Mouse (Mus musculus) T-helper 2 cell (primary cell): Measurements from ENCODE around the gene Thsd4.
"Not testable (repeated sequence)": the region's sequence is repeated elsewhere in the genome, so short reads cannot be mapped to it uniquely, and the experiment has no call there.

ENCODE experiments used
- in situ Hi-C: fragments of 300-600 bp; cut with MboI, MseI; formaldehyde crosslinking; loops from one replicate; pipeline ENCODE4 v1.15.1; 2025; ENCODE audit warnings: high pct_unique_total_duplicates

The Thsd4 gene

GRCm38 (mm10) chr9:59997725-59998124 is 524.1 kb downstream of the Thsd4 start:
- in situ Hi-C loops, result no loop called here

DNA sequence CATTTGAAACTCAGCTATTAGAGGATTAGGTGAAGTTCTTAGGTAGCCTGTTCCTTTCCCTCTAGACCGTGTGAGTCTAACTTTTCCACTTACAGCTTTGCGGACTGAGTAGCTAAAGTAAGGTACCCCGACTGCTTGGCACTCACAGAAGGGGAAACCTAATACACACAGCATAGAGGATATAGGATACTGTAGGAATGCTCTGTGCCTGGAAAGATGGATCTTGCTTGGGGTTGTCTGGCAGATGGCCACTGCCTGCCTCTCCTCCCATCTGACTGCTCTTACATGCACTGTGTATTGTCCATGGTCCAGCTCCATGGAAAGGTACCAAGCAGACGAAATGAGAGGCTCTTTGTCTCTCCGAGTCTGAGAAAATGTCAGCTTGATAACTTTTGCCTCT is 530.4 kb downstream of the Thsd4 start:
- in situ Hi-C loops, result no loop called here

- in situ Hi-C loops, result no loop called here
Observed at GRCm38 (mm10) chr9:59989864-59990263, 532.0 kb downstream of the Thsd4 start.

GRCm38 (mm10) chr9:59985900-59986572 is 535.8 kb downstream of the Thsd4 start:
- in situ Hi-C loops, result no loop called here

- in situ Hi-C loops, result no loop called here
Observed at GRCm38 (mm10) chr9:59981116-59981515, 540.7 kb downstream of the Thsd4 start.

- in situ Hi-C loops, result no loop called here
Observed at GRCm38 (mm10) chr9:59971263-59971662, 550.6 kb downstream of the Thsd4 start.

DNA sequence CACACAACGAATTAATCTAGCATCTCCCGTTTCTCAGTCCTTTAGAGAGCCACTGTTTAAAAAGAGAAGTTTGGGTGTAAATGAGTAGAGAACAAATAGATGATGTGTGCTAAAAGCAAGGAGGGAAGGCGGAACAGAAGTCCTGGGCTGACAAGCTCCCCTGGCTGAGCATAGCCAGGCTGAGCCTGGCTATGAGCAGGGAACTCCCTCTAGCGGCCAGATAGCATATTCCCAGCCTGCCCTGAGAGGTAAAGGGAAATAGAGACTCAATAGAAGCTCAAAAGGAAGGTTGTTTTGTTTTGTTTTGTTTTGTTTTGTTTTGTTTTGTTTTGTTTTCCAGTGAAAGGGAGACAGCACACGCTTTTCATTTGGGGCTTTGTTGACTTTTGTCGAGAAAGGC is 552.5 kb downstream of the Thsd4 start:
- in situ Hi-C loops, result loop anchor here (10.0 kb wide), 1 partner anchor 245 kb away; no protein-coding TSS in a partner anchor

- in situ Hi-C loops, result loop anchor here (10.0 kb wide), 1 partner anchor 240 kb away; no protein-coding TSS in a partner anchor
Observed at GRCm38 (mm10) chr9:59965046-59965445, 556.8 kb downstream of the Thsd4 start.

DNA sequence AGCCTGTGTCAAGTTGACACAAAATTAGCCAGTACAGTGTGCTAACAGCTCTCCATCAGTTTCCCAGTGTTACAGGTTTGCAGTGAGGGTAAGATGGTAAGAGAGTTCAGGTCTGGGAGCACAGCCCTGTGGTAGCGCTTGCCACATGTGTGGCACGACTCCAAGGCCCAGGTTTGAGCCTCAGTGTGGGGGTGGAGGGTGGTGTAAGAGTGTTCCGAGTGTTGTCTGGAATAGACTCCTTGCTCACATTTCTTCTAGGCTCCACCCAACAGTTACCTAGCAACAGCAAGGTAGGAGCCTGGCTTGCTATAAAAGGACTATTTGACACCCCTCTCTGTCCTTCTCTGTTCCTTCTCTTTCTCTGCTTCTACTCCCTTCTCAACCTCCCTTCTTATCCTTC is 557.5 kb downstream of the Thsd4 start:
- in situ Hi-C loops, result loop anchor here (10.0 kb wide), 1 partner anchor 240 kb away; no protein-coding TSS in a partner anchor

GRCm38 (mm10) chr9:59961201-59961955 is 560.5 kb downstream of the Thsd4 start:
- in situ Hi-C loops, result loop anchor here (10.0 kb wide), 1 partner anchor 237 kb away; no protein-coding TSS in a partner anchor

GRCm38 (mm10) chr9:59960559-59960958 is 561.3 kb downstream of the Thsd4 start, which contains the start of gene Nr2e3:
Nr2e3 (minus strand) TSS chr9:59960659.
- in situ Hi-C loops, result loop anchor here (10.0 kb wide), 1 partner anchor 236 kb away; no protein-coding TSS in a partner anchor

GRCm38 (mm10) chr9:59959276-59959675 is 562.6 kb downstream of the Thsd4 start:
- in situ Hi-C loops, result no loop called here

DNA sequence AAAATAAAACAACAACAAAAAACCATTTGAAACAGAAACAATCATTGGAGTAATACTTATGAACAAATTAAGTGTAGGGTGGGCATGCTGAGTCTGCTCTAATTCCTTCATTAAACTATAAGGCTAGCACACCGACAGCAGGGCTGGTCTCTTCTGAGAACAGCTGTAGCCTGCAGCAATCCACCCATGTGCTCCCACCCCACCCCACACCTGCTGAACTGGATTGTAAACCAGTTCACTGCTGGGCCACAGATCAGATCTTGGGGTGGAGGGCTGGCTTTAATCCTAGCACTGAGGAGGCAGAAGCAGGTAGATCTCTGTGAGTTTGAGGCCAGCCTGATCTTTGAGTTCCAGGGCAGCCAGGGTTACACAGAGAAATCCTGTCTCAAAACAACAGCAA is 563.7 kb downstream of the Thsd4 start:
- in situ Hi-C loops, result not testable (repeated sequence)

DNA sequence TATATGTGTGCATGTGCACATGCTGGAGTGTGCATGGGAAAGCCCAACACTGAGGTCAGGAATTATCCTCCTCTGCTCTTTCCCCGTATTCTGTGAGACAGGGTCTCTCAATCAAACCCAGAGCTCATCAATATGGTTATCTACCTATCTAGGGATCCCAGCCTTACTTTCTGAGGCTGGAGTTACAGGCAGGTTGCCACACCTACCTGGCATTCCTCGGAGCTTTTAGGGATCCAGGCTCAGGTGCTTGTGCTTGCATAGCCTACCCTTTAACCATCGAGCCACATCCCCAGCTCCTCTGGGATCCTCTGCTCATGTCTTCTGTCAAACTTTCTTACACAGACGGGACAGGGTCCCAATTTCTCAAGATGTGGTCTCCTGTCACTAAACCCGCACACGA is 565.4 kb downstream of the Thsd4 start:
- in situ Hi-C loops, result no loop called here

GRCm38 (mm10) chr9:59955692-59956091 is 566.2 kb downstream of the Thsd4 start:
- in situ Hi-C loops, result no loop called here

GRCm38 (mm10) chr9:59955199-59955598 is 566.6 kb downstream of the Thsd4 start:
- in situ Hi-C loops, result no loop called here

DNA sequence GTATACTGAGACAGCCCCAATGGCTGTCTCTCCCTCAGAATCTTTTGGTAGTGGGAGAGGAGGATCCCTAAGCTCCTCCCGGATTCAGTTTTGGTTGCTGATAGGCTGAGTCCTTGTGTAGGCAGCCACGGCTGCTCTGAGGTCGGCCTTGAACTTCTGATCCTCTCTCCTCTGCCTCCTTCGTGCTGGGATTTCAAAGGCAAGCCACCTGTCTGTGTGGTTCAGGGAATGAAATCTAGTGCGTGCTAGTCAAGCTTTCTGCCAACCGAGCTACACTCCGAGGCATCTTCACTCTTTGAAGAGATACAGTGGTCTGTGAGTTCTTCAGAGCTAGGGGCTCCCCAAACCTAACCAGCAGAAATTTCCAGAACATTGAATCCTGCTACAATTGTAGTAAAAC is 568.3 kb downstream of the Thsd4 start:
- in situ Hi-C loops, result no loop called here

- in situ Hi-C loops, result no loop called here
Observed at GRCm38 (mm10) chr9:59952515-59953070, 569.3 kb downstream of the Thsd4 start.

- in situ Hi-C loops, result no loop called here
Observed at GRCm38 (mm10) chr9:59951943-59952342, 569.9 kb downstream of the Thsd4 start.

DNA sequence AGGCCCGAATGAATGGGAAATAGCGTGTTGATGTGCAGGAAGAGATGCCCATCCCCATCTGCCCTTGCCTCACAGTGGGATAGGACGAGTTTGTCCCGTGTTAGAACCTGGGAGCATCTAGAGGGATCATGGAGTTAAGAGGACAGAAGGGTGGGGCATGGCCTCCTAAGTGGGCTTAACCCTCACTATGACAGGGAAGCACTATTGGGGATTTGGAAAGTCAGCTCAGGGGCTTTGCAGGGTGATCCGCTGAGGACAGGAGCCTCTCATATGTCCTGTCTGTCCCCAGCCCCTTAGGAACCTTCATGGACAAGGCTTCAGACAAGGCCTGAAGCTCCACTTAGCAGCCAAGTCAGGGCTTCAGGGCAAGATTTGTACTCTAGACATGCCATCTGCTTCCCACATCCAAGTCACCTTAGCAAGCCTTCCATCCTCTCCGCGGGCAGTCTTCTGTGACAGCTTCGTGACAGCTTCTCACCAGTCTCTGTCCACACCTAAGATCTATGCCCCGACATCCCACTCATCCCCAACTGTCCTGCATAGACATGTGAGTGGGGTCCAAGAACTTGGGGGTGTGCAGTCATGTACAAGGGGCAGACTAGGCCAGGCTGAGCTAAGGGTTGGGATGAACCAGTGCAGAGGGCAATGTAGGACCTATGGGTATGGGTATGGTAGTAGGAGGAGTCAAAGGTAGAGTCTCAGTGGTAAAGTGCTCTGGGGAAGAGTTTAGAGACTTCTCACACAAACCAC is 570.7 kb downstream of the Thsd4 start:
- in situ Hi-C loops, result no loop called here

- in situ Hi-C loops, result no loop called here
Observed at GRCm38 (mm10) chr9:59949981-59950380, 571.9 kb downstream of the Thsd4 start.

DNA sequence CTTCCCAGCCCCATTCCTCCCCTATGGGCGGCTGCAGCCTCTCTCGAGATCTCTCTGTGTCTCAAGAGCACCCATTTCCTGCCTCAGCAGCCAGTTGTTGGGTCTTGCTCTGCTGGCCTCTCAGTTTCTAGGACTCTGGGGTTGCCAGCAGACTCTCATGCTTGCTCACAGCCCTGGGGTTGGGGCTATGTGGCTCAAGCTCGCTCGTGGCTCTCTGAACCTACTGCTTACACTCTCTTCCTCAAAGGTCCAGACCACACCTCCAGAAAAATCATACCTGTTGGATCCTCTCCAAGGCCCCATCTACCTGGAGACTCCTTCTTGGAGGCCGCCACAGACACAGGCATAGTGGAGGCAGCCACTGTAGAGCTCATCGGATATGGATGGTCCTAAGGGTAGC is 572.3 kb downstream of the Thsd4 start:
- in situ Hi-C loops, result no loop called here
